Mouse (Mus musculus): Measurements from ENCODE around the gene Dhx16. TPM values are rescaled to one million over a fixed set of nuclear protein-coding genes. Genes with fewer than 3 reads are reported as not detected.
A peak's percentile ranks its signal among the peaks of the same experiment; 100 is the strongest.

Dhx16 gene
- polyA plus RNA-seq, 1 experiment from 2014 or later: 42.2 TPM

DNA sequence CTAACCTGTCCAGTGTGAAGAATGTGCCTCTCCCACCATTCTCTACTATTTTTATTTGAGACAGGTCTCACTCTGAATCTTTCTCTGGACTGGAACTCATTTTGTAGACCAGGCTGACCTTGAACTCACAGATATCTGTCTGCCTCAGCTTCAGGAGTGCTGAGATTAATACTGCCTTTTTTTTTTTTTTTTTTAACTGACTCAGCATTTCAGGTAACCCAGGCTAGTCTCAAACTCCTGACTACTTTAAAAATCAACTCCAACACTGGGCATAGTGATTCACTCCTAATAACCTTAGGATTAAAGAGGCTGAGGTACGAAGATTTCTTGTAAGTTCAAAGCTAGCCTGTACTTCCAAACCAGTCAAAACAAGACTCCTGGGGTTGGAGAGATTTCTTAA lies 26.0 kb downstream of the Dhx16 start:
- H3K9me3 ChIP-seq (ENCODE audit: control insufficient read depth, low read length): no peaks in the 10 kb centered on the region
- no peak overlapping the region for H3K27ac ChIP-seq (ENCODE audit: low read length)
- 100% methylated on average over 1 of the region's 1 CpGs for WGBS
- ATAC-seq: no peak
- H3K4me2 ChIP-seq (ENCODE audit: low read length): no peak overlapping the region
- no peak overlapping the region for H3K4me3 ChIP-seq (replicated peaks; ENCODE audit: low read length)
- peaks cover 18% of the 10 kb centered on the region for H3K4me1 ChIP-seq (replicated peaks; ENCODE audit: control insufficient read depth, insufficient read depth, low read length)
- H3K36me3 ChIP-seq (ENCODE audit: control insufficient read depth, insufficient read depth): peaks cover 16% of the 10 kb centered on the region
- H3K9ac ChIP-seq (replicated peaks; ENCODE audit: low read depth, low read length): no peak overlapping the region
- H3K27me3 ChIP-seq (replicated peaks; ENCODE audit: control insufficient read depth, insufficient read depth, low read length): no peaks in the 10 kb centered on the region

DNA sequence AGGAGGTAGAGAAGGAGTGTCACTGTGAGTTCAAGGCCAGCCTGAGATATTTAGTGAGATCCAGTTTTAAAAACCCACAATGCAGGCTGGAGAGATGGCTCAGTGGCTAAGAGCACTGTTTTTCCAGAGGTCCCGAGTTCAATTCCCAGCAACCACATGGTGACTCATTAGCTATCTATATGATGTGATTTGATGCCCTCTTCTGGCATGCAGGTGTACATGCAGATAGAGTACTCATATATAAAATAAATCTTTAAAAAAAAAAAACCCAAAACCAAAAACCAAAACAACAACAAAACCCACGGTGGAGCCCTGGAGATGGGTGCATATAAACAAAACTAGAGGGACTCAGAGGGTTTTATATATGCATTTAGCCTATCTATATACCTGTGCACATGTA lies 28.0 kb downstream of the Dhx16 start:
- Histone ChIP-seq H3K27ac (ENCODE audit: low read length) (no peak overlapping the region), H3K4me3 (replicated peaks; ENCODE audit: low read length) (no peak overlapping the region), H3K36me3 (ENCODE audit: control insufficient read depth, insufficient read depth) (peaks cover 12% of the 10 kb centered on the region), H3K4me2 (ENCODE audit: low read length) (no peak overlapping the region), H3K9me3 (ENCODE audit: control insufficient read depth, low read length) (no peaks in the 10 kb centered on the region), H3K9ac (replicated peaks; ENCODE audit: low read depth, low read length) (no peak overlapping the region), H3K27me3 (replicated peaks; ENCODE audit: control insufficient read depth, insufficient read depth, low read length) (no peaks in the 10 kb centered on the region), H3K4me1 (replicated peaks; ENCODE audit: control insufficient read depth, insufficient read depth, low read length) (peaks cover 18% of the 10 kb centered on the region)
- WGBS: 76% methylated on average over 2 of the region's 2 CpGs
- ATAC-seq: no peak

DNA sequence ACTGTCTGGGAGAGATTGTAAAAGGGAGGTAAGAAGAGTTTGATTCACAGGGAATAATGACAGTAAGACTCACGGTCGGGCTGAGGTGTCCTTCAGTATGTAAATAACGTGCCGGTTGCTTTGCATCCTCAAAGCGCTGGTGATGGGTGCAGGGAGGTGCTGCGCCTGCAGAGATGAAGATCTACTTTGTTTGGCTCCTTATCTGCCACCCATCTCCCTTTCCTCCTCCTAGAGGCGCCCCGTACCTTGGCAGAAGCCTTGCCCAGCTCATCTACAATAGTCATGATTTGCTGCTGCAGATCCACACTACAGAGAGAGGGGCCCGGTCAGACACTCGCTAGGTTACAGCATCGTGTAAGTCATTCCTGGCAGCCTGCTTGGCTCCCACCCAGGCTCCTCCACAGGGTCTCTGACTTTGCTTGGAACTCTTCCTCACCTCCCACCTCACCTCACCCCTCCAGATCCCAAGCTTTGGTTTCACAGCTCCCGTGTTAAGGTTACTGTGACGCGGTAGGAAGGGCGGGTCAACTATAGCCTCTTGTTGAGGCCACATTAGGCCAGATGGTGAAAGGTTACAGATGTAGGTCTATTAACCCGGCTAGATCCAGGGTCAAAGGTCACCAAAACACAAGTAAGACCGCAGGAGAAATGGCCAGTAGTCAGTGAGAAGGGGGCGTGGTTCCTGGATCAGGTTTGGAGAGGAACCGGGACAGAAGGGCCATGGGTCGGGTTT lies 29.7 kb downstream of the Dhx16 start:
- peak overlapping the region; percentile 92 for H3K27ac ChIP-seq (ENCODE audit: low read length)
- no peaks in the 10 kb centered on the region for H3K27me3 ChIP-seq (replicated peaks; ENCODE audit: control insufficient read depth, insufficient read depth, low read length)
- peaks cover 3% of the 10 kb centered on the region for H3K36me3 ChIP-seq (ENCODE audit: control insufficient read depth, insufficient read depth)
- ATAC-seq: peak; percentile 32
- 23% methylated on average over 20 of the region's 20 CpGs for WGBS
- peak overlapping the region; percentile 57 for H3K4me3 ChIP-seq (replicated peaks; ENCODE audit: low read length)
- peak overlapping the region; percentile 90 for H3K9ac ChIP-seq (replicated peaks; ENCODE audit: low read depth, low read length)
- H3K9me3 ChIP-seq (ENCODE audit: control insufficient read depth, low read length): no peaks in the 10 kb centered on the region
- peaks cover 18% of the 10 kb centered on the region for H3K4me1 ChIP-seq (replicated peaks; ENCODE audit: control insufficient read depth, insufficient read depth, low read length)
- H3K4me2 ChIP-seq (ENCODE audit: low read length): peak overlapping the region; percentile 77

DNA sequence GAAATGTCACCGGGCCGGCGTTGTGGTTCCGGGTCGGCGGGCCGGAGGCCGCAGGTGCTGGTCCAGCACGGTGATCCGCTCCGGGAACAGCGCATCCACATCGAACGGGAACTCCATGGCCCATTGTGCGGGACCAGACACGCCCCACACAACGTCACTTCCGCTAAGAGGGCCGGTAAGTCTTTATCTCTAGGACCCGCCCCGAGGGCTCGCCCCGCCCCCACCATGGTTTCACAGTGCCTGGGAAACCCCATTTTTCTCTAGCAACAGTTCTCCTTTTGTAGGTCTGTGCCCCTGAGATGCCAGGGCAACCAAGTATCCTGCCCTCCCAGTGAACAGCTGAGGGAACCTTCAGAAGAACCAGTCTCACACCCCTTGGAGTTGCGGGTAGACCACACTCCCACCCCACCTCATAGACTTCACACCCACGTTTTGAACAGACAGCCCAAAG lies 30.3 kb downstream of the Dhx16 start, which contains the start of gene Atat1:
Atat1 (minus strand) TSS at position 157 of the 451 bp plus-strand sequence.
- peak; percentile 92 for ATAC-seq
- H3K9me3 ChIP-seq (ENCODE audit: control insufficient read depth, low read length): no peaks in the 10 kb centered on the region
- H3K4me2 ChIP-seq (ENCODE audit: low read length): peak within 1 kb of the TSS; percentile 77
- H3K9ac ChIP-seq (replicated peaks; ENCODE audit: low read depth, low read length): peak within 1 kb of the TSS; percentile 90
- H3K4me1 ChIP-seq (replicated peaks; ENCODE audit: control insufficient read depth, insufficient read depth, low read length): peaks cover 18% of the 10 kb centered on the region
- no peaks in the 10 kb centered on the region for H3K27me3 ChIP-seq (replicated peaks; ENCODE audit: control insufficient read depth, insufficient read depth, low read length)
- peaks cover 3% of the 10 kb centered on the region for H3K36me3 ChIP-seq (ENCODE audit: control insufficient read depth, insufficient read depth)
- H3K4me3 ChIP-seq (replicated peaks; ENCODE audit: low read length): peak within 1 kb of the TSS; percentile 57
- H3K27ac ChIP-seq (ENCODE audit: low read length): peak within 1 kb of the TSS; percentile 92
- WGBS: 3% methylated on average over 25 of the region's 25 CpGs

DNA sequence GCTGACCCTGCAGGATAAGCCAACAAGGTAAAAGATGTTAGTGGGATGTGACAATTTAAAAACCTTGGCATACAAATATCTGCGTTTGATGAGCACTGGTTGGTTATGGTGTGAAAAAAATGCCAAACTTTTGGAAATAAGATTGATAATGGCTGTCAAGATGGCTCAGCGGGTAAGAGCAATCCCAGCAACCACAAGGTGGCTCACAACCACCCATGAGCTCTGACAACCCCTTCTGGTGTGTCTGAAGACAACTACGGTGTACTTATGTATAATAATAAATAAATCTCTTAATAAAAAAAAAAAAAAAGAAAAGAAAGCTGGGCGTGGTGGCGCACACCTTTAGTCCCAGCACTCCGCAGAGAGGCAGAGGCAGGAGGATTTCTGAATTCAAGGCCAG lies 35.4 kb downstream of the Dhx16 start:
- Histone ChIP-seq H3K27ac (ENCODE audit: low read length) (no peak overlapping the region), H3K4me1 (replicated peaks; ENCODE audit: control insufficient read depth, insufficient read depth, low read length) (peaks cover 19% of the 10 kb centered on the region), H3K4me3 (replicated peaks; ENCODE audit: low read length) (no peak overlapping the region), H3K27me3 (replicated peaks; ENCODE audit: control insufficient read depth, insufficient read depth, low read length) (no peaks in the 10 kb centered on the region), H3K36me3 (ENCODE audit: control insufficient read depth, insufficient read depth) (no peaks in the 10 kb centered on the region), H3K9me3 (ENCODE audit: control insufficient read depth, low read length) (no peaks in the 10 kb centered on the region), H3K9ac (replicated peaks; ENCODE audit: low read depth, low read length) (no peak overlapping the region), H3K4me2 (ENCODE audit: low read length) (no peak overlapping the region)
- WGBS: 88% methylated on average over 6 of the region's 6 CpGs
- no peak for ATAC-seq

DNA sequence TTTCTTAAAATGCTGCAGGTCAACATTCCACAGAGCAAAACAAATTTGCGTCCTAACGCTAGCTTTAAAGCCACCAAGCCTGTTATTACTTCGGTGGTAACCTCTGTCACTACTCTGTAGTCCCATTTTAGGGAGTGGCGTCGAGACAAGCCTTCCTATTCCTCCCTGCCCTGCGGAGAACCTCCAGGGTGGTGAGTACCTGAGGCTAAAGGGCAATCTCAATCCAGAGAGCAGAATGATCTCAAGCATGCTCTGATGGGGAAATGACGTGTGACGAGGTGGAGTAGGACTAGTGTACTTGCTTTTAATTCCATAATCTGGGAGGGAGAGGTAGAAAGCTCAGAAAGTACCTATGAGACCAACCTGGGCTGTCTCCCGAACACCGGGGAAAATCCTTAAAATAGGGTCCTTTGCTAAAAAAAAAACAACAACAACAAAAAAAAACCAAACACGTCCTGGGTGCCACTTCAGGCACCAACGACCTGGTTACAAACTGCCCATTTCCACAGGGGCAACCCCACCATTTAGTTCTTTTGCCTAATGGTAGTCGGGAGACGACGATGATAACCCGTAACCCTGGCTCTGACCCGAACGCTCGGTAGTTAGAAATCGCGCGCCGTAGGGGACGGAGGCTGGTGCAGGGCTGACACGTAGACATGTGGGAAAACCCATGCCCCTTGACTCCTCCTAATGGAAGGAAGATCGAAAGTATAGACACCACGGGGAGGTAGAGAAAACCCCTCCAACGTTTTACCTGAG lies 36.1 kb downstream of the Dhx16 start:
- ATAC-seq: no peak
- Histone ChIP-seq H3K27ac (ENCODE audit: low read length) (peak overlapping the region; percentile 99), H3K9me3 (ENCODE audit: control insufficient read depth, low read length) (no peaks in the 10 kb centered on the region), H3K36me3 (ENCODE audit: control insufficient read depth, insufficient read depth) (no peaks in the 10 kb centered on the region), H3K4me1 (replicated peaks; ENCODE audit: control insufficient read depth, insufficient read depth, low read length) (peaks cover 24% of the 10 kb centered on the region), H3K4me2 (ENCODE audit: low read length) (peak overlapping the region; percentile 78), H3K27me3 (replicated peaks; ENCODE audit: control insufficient read depth, insufficient read depth, low read length) (no peaks in the 10 kb centered on the region), H3K4me3 (replicated peaks; ENCODE audit: low read length) (peak overlapping the region; percentile 75), H3K9ac (replicated peaks; ENCODE audit: low read depth, low read length) (peak overlapping the region; percentile 51)
- 2% methylated on average over 28 of the region's 28 CpGs for WGBS

DNA sequence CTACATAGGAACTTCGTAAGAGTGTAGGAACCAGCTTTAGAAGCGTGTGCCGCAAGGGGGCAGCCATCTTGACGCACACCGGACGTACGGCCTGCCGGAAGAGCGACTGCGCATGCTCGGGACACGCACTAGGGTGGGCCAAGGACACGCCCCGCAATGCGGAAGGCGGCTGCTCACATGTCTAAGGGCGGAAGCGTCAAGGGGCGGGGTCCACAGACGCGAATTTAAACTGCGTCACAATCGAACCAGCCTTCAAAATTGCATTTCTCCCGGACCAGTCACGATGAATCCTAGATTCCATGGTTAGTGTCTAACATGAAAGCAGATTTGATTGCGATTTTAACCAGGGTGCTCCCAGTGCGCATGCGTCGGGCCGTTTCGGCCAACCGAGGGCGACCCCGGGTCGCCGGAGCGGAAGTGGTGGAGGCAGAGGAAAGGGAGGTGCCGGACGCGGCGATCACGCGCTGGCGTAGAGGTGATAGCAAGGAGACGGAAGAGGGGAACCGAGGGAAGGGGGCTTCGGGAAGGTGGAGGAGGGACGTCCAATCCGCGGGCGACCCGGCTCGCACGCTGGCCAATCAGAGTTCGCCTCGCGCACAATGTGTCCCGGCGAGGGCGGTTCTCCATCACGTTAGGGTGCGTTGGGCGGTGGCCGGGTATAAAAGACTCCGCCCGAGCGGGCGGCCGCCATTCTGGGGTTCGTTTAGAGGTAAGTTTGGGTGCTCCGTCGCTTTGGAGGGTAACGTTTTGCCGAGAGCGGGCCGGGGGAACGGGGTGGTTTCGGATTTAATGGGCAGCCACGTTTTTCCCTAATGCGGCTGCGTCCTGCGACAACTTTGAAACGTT lies 36.9 kb downstream of the Dhx16 start, which contains the start of the genes Mrps18b and Ppp1r10:
Mrps18b (minus strand) TSS at position 93 of the 846 bp plus-strand sequence.
Ppp1r10 (plus strand) TSS at position 138 of the 846 bp plus-strand sequence.
- ATAC-seq: peak; percentile 93
- Histone ChIP-seq H3K9ac (replicated peaks; ENCODE audit: low read depth, low read length) (peak within 1 kb of the TSS; percentile 96), H3K36me3 (ENCODE audit: control insufficient read depth, insufficient read depth) (no peaks in the 10 kb centered on the region), H3K4me3 (replicated peaks; ENCODE audit: low read length) (peak within 1 kb of the TSS; percentile 75), H3K4me1 (replicated peaks; ENCODE audit: control insufficient read depth, insufficient read depth, low read length) (peaks cover 32% of the 10 kb centered on the region), H3K9me3 (ENCODE audit: control insufficient read depth, low read length) (no peaks in the 10 kb centered on the region), H3K27me3 (replicated peaks; ENCODE audit: control insufficient read depth, insufficient read depth, low read length) (no peaks in the 10 kb centered on the region), H3K4me2 (ENCODE audit: low read length) (peak within 1 kb of the TSS; percentile 91), H3K27ac (ENCODE audit: low read length) (peak within 1 kb of the TSS; percentile 99)
- under 1% methylated on average over 83 of the region's 83 CpGs for WGBS

DNA sequence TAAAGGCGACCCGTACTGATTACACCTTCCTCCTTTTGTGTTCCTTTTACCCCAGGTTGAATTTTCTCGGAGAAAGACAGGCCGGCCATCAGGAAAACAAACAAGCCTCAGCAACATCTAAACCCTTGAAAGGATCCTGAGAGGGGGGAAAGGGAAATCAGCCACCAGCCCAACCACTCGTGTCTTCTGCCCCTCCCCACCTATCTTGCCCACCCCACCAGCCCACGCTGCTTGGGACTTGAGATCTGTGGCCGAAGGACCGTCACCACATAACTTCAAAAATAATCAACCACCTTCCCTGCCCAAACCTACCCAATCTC lies 37.5 kb downstream of the Dhx16 start:
- Histone ChIP-seq H3K27me3 (replicated peaks; ENCODE audit: control insufficient read depth, insufficient read depth, low read length) (no peaks in the 10 kb centered on the region), H3K4me1 (replicated peaks; ENCODE audit: control insufficient read depth, insufficient read depth, low read length) (peaks cover 35% of the 10 kb centered on the region), H3K4me3 (replicated peaks; ENCODE audit: low read length) (peak overlapping the region; percentile 75), H3K9ac (replicated peaks; ENCODE audit: low read depth, low read length) (peak overlapping the region; percentile 96), H3K4me2 (ENCODE audit: low read length) (peak overlapping the region; percentile 91), H3K9me3 (ENCODE audit: control insufficient read depth, low read length) (no peaks in the 10 kb centered on the region), H3K36me3 (ENCODE audit: control insufficient read depth, insufficient read depth) (no peaks in the 10 kb centered on the region), H3K27ac (ENCODE audit: low read length) (peak overlapping the region; percentile 99)
- no peak for ATAC-seq
- WGBS: 0% methylated on average over 8 of the region's 8 CpGs

Measured in forebrain, embryonic 16.5 days (tissue).